Mouse (Mus musculus) embryonic fibroblast, embryonic 13.5 days (primary cell): ENCODE measurements around the gene Rps10.

Source experiments
- CTCF ChIP-seq: IDR thresholded peaks from 2 replicates; pipeline ENCODE4 v1.5.1; 2011; ENCODE audit warnings: mild to moderate bottlenecking, control low read depth, low read length, moderate library complexity, borderline replicate concordance; ENCODE audit not compliant: insufficient read depth
- POLR2A ChIP-seq: IDR thresholded peaks from 2 replicates; pipeline ENCODE4 v1.6.1; 2011; ENCODE audit warnings: low read depth, mild to moderate bottlenecking, control low read depth, low read length, moderate library complexity

DNA sequence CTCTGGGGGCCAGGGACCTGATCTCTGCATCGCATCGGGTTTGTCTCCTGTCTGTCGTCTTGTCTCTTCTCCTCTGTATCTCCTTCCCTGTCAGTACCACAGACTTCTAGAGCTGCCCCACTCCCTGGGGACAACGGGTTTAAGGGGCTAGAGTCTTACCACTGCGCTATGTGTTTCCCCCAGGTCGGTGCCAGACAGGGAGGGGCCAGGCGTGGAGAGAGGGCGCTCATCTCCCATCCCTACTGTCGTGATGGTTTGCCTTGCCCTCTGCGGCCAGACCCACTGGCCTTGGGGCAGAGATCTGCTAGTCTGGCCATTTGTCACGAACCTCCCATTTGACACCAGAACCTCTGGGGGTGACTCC, 49.1 kb upstream of the Rps10 start:
- TF ChIP-seq CTCF (no peak), POLR2A (no peak)
